ENCODE assay signal across 14 mouse cellular contexts in the genomic region with DNA sequence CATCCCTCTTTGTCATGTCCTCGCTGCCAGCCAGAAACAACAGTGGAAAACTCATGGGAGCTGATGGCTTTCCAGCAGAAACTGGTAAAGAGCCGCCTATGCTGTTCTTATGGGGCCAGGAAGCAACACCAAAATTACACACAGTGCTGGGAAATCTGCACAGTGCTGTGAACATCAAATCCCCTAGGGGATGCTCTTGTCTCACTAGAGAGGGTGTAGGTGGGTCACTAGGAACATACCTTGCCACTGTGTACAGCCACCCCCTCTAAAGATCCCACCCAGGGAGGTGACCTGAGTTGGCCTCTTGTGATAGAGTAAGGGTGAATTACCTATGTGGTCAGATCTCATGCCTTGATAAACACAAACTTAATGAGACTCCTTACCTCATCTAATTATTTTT.
DNase-seq lines count a peak whose midpoint lies in the region; ATAC-seq and TF ChIP-seq lines count a peak whose summit lies in the region.
"Had no signal": no experiment of that assay in that cellular context is flagged by ENCODE, and none has a peak within 500 bp of the region (broad histone marks: within the 10 kb centered on the region; RNA-seq: fewer than 3 reads in every experiment).

No protein-coding gene starts in this region.

- H3K9me3 ChIP-seq in heart, embryonic 15.5 days (replicated peaks) = no peaks in the 10 kb centered on the region
- H3K9me3 ChIP-seq: neural tube, embryonic 13.5 days had no signal

- intact Hi-C loops in heart, adult 2 months (cut with DNase I) = loop anchor here (10.0 kb wide), 1 partner anchor 83 kb away; the partner anchor contains the start of gene Adamts1

- DNase-seq in heart, adult 2 months = peak; percentile 10 to 20
- no peak for DNase-seq in heart, adult 8-10 months (ENCODE audit: low spot score)
- DNase-seq in lung, adult 2 months = no peak
- DNase-seq in lung, adult 18-20 months = no peak
- DNase-seq in lung, postnatal 4 days = peak; percentile 9 to 22
- DNase-seq: adrenal gland, postnatal 14 days; right cerebral cortex, postnatal 25 days; thymus, postnatal 36 days had no signal

- TF ChIP-seq POLR2A in heart, adult 2 months (IDR thresholded peaks at IDR 0.05; ENCODE audit: insufficient read depth, low read depth, low read length) = no peak
- no peak for TF ChIP-seq POLR2A in lung, adult 2 months (IDR thresholded peaks at IDR 0.05; ENCODE audit: borderline replicate concordance, extremely low read depth, low read depth, low read length)

- no peak overlapping the region for H3K4me3 ChIP-seq in heart, adult 2 months
- no peak overlapping the region for H3K4me3 ChIP-seq in lung, adult 2 months (replicated peaks; ENCODE audit: extremely low read depth, low read depth, low read length)
- no peak overlapping the region for H3K4me3 ChIP-seq in heart, embryonic 15.5 days
- H3K4me3 ChIP-seq: neural tube, embryonic 13.5 days had no signal

- H3K9ac ChIP-seq in heart, adult 2 months (ENCODE audit: low read depth, low read length) = no peak overlapping the region
- no peak overlapping the region for H3K9ac ChIP-seq in heart, embryonic 15.5 days
- H3K9ac ChIP-seq: liver, embryonic 14.5 days; neural tube, embryonic 13.5 days had no signal

- H3K4me1 ChIP-seq in heart, adult 2 months (ENCODE audit: control insufficient read depth, insufficient read depth, low read length) = no peaks in the 10 kb centered on the region; the same call in 1 of the 2 replicates
- no peaks in the 10 kb centered on the region for H3K4me1 ChIP-seq in lung, adult 2 months (ENCODE audit: control insufficient read depth, insufficient read depth, low read length)
- H3K4me1 ChIP-seq in heart, embryonic 15.5 days (replicated peaks) = no peaks in the 10 kb centered on the region
- H3K4me1 ChIP-seq: neural tube, embryonic 13.5 days had no signal

- H3K79me2 ChIP-seq in heart, adult 2 months (replicated peaks; ENCODE audit: control insufficient read depth, insufficient read depth, low read length) = no peaks in the 10 kb centered on the region

- ATAC-seq in heart, embryonic 15.5 days (replicated peaks; ENCODE audit: insufficient number of reproducible peaks, insufficient read depth, low FRiP score, low read depth) = peak; percentile 69; the same call in 1 of the 2 replicates
- ATAC-seq in megakaryocyte-erythroid progenitor cell, adult 5-6 weeks (replicated peaks; ENCODE audit: low FRiP score, low TSS enrichment, poor library complexity, severe bottlenecking) = no peak
- ATAC-seq: hindbrain, embryonic 16.5 days had no signal

- TF ChIP-seq EP300 in heart, adult 2 months (IDR thresholded peaks at IDR 0.05; ENCODE audit: insufficient read depth, low read depth, low read length) = 0 out of 2 replicates have a peak, but pooled peaks have one; percentile 8

- 24% methylated on average over 2 of the region's 2 CpGs for WGBS in heart, adult 2 months
- WGBS in lung, adult 2 months = 35% methylated on average over 2 of the region's 2 CpGs
- 49% methylated on average over 2 of the region's 2 CpGs for WGBS in heart, embryonic 15.5 days

- peak; percentile 78 for TF ChIP-seq CTCF in heart, adult 2 months (IDR thresholded peaks at IDR 0.05)
- TF ChIP-seq CTCF in lung, adult 2 months (IDR thresholded peaks at IDR 0.05; ENCODE audit: insufficient read depth, low read length) = peak; percentile 27; the same call in 1 of the 2 replicates

- H3K27me3 ChIP-seq in heart, adult 2 months (ENCODE audit: control insufficient read depth, insufficient read depth, low read length) = no peaks in the 10 kb centered on the region
- H3K27me3 ChIP-seq in heart, embryonic 15.5 days = no peaks in the 10 kb centered on the region
- H3K27me3 ChIP-seq: neural tube, embryonic 13.5 days had no signal

- H3K36me3 ChIP-seq in heart, adult 2 months (ENCODE audit: control insufficient read depth, insufficient read depth, low read length) = no peaks in the 10 kb centered on the region
- no peaks in the 10 kb centered on the region for H3K36me3 ChIP-seq in heart, embryonic 15.5 days
- H3K36me3 ChIP-seq: neural tube, embryonic 13.5 days had no signal

- no peak overlapping the region for H3K27ac ChIP-seq in heart, adult 2 months
- H3K27ac ChIP-seq in heart, embryonic 15.5 days = no peak overlapping the region
- H3K27ac ChIP-seq: liver, embryonic 14.5 days; neural tube, embryonic 13.5 days had no signal

- no peak overlapping the region for H3K4me2 ChIP-seq in heart, embryonic 15.5 days
- H3K4me2 ChIP-seq: midbrain, embryonic 11.5 days; neural tube, embryonic 13.5 days had no signal

Comparison
In these comparisons a context has a peak if more than half of its experiments do, and no peak if none do; other contexts are left out.
1. DNase-seq: peak in heart, adult 2 months (2 of 2) and lung, postnatal 4 days (2 of 2); none in heart, adult 8-10 months (single experiment), lung, adult 2 months (single experiment) and lung, adult 18-20 months (0 of 2).